Mouse (Mus musculus) ovary, adult 2 months (tissue): ENCODE data around the gene Gm7951. TPM values are rescaled to one million over a fixed set of nuclear protein-coding genes. Genes with fewer than 3 reads are reported as not detected.

Experiments used
- polyA plus RNA-seq: library from polyadenylated mRNA; depleted of rRNA; stranded (reverse); fragments of >200 nt; gene quantifications from 2 replicates; pipeline ENCODE4 v1.2.3, GENCODE M21; 2012; rRNA removed

Gm7951 gene
- not detected in 2 replicates for polyA plus RNA-seq

GRCm38 (mm10) chr14:42117269-42117668, at the start of gene Gm7951:
Gm7951 (minus strand) TSS chr14:42117369.

GRCm38 (mm10) chr14:42162522-42162921, 45.4 kb upstream of the Gm7951 start, which contains the start of gene Gm17027:
Gm17027 (minus strand) TSS chr14:42162622.

Other genes starting within 250 kb of the Gm7951 start
- not detected in 2 replicates for gene Gm7980, start 210.1 kb downstream of the Gm7951 start, polyA plus RNA-seq
- not detected in 2 replicates for gene 1700049E17Rik1, start 192.4 kb downstream of the Gm7951 start, polyA plus RNA-seq
- not detected in 2 replicates for gene 1700024B05Rik, start 173.4 kb downstream of the Gm7951 start, polyA plus RNA-seq
- not detected in 2 replicates for gene Gm6401, start 149.4 kb downstream of the Gm7951 start, polyA plus RNA-seq
- gene Gm3543, start 134.0 kb downstream of the Gm7951 start, polyA plus RNA-seq = not detected in 2 replicates
- not detected in 2 replicates for gene Gm17027, start 45.3 kb upstream of the Gm7951 start, polyA plus RNA-seq
- gene Gm3573, start 73.4 kb upstream of the Gm7951 start, polyA plus RNA-seq = not detected in 2 replicates
- not detected in 2 replicates for gene Gm17026, start 142.7 kb upstream of the Gm7951 start, polyA plus RNA-seq
- gene Gm9611, start 180.0 kb upstream of the Gm7951 start, polyA plus RNA-seq = not detected in 2 replicates
- not detected in 2 replicates for gene Gm7995, start 192.8 kb upstream of the Gm7951 start, polyA plus RNA-seq